Mouse (Mus musculus) olfactory bulb, adult 2 months (tissue): ENCODE measurements around the gene Camkmt.

ENCODE experiments used
- CTCF ChIP-seq: fragments of 200-500 bp; IDR thresholded peaks from 2 replicates; pipeline ENCODE4 v1.5.1; 2012; ENCODE audit warnings: low read depth, mild to moderate bottlenecking, low read length, moderate library complexity; ENCODE audit not compliant: insufficient read depth
- POLR2A ChIP-seq: fragments of 200-500 bp; IDR thresholded peaks from 2 replicates; pipeline ENCODE4 v1.6.1; 2012; ENCODE audit warnings: mild to moderate bottlenecking, low read depth, low read length, moderate library complexity; ENCODE audit not compliant: insufficient read depth

DNA sequence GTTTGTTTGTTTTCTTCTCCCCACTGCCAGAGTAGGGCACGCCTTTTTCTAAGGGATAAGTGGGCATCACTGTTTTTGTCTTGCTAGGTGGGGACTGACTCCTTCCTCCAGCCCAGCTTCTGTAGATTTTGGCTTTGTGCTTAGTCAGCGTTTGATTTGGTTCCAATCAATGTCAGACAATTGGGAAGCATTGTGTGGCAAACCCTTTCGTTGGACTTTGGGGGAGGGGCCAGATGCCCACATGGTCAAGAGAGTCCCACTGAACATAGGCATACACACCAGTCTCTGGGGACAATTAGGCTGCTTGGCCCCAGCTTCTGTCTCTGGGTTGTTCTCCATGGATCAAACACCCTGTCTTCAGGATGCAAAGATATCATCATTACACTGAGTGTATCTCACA, 371.2 kb downstream of the Camkmt start:
- TF ChIP-seq POLR2A, result no peak
- no peak for TF ChIP-seq CTCF
